Mouse (Mus musculus) erythroblast, embryonic 14.5 days (primary cell): ENCODE data around the gene Enoph1. TPM values are rescaled to one million over a fixed set of nuclear protein-coding genes. Genes with fewer than 3 reads are reported as not detected.

Source experiments
- H3K27me3 ChIP-seq: 2 replicates; pipeline ENCODE4 v1.6.1; 2012; ENCODE audit warnings: inconsistent platforms; ENCODE audit not compliant: control insufficient read depth
- H3K36me3 ChIP-seq: 2 replicates; pipeline ENCODE4 v1.6.1; 2012; ENCODE audit warnings: mild to moderate bottlenecking, inconsistent platforms; ENCODE audit not compliant: control insufficient read depth
- H3K4me1 ChIP-seq: 2 replicates; pipeline ENCODE4 v1.6.1; 2012; ENCODE audit warnings: inconsistent platforms; ENCODE audit not compliant: control insufficient read depth
- H3K4me3 ChIP-seq: replicated peaks from 2 replicates; pipeline ENCODE3; 2012; ENCODE audit warnings: moderate library complexity, mild to moderate bottlenecking, inconsistent platforms
- H3K9me3 ChIP-seq: 2 replicates; pipeline ENCODE4 v1.6.1; 2012; ENCODE audit warnings: low read length, inconsistent platforms, mixed read lengths; ENCODE audit not compliant: control insufficient read depth
- GATA1 ChIP-seq: IDR thresholded peaks from 2 replicates; pipeline ENCODE4 v1.6.1; 2012; ENCODE audit warnings: low read length, inconsistent platforms, mixed read lengths
- TAL1 ChIP-seq: IDR thresholded peaks from 3 replicates; pipeline ENCODE4 v1.6.1; 2012; ENCODE audit warnings: low read length, inconsistent platforms, mixed read lengths
- polyA plus RNA-seq: library from polyadenylated mRNA; stranded (reverse); fragments of >175 nt; gene quantifications from 2 replicates; pipeline ENCODE4 v1.2.3, GENCODE M21; 2012

The Enoph1 gene
- polyA plus RNA-seq, 1 experiment, result 0.55 TPM

DNA sequence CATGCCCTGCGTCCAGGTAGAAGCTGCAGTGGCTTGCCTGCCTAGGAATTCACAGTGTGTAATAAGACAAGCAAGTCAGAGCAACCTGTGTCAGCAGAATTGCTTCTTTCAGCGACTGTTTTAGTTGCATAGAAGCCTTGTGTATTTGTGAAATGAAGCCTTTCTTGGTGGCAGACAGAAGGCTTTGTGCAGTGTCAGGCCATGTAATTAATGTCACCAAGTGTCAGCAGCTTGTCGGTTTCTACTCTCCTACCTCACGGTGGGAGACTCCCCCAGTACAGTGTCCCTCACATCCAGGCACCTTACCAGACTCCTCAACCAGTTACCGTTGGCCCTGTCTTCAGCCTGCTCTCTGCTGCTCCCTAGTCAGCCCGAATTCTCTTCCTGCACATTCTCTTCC is 19.5 kb downstream of the Enoph1 start:
- TF ChIP-seq GATA1 (no peak), TAL1 (no peak)
- Histone ChIP-seq H3K4me1 (peaks cover 18% of the 10 kb centered on the region), H3K9me3 (no peaks in the 10 kb centered on the region), H3K27me3 (no peaks in the 10 kb centered on the region), H3K4me3 (no peak overlapping the region), H3K36me3 (peaks cover 44% of the 10 kb centered on the region)

DNA sequence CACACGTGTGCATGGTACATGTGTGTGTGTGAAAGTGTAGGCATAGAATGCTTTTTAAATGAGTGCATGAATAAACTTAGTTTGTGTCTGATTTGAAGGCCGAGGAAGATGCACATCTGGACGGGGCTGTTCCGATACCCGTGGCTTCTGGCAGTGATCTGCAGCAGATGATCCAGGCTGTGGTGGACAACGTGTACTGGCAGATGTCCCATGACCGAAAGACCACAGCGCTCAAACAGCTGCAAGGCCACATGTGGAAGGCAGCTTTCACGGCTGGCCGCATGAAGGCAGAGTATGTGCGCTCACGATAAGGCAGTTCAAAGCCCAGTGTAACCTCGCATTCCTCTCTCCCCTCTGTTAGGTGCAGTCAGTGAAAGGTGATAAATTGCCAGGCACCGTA is 21.1 kb downstream of the Enoph1 start:
- peaks cover 3% of the 10 kb centered on the region for H3K4me1 ChIP-seq
- no peaks in the 10 kb centered on the region for H3K27me3 ChIP-seq
- TF ChIP-seq GATA1 (no peak), TAL1 (no peak)
- peaks cover 55% of the 10 kb centered on the region for H3K36me3 ChIP-seq
- no peak overlapping the region for H3K4me3 ChIP-seq
- H3K9me3 ChIP-seq, result no peaks in the 10 kb centered on the region

- peaks cover 49% of the 10 kb centered on the region for H3K36me3 ChIP-seq
- no peaks in the 10 kb centered on the region for H3K27me3 ChIP-seq
- no peak for TF ChIP-seq TAL1
- TF ChIP-seq GATA1, result no peak
- no peak overlapping the region for H3K4me3 ChIP-seq
- no peaks in the 10 kb centered on the region for H3K4me1 ChIP-seq
- H3K9me3 ChIP-seq, result no peaks in the 10 kb centered on the region
Measured at GRCm38 (mm10) chr5:100067579-100067978, 27.8 kb downstream of the Enoph1 start.

DNA sequence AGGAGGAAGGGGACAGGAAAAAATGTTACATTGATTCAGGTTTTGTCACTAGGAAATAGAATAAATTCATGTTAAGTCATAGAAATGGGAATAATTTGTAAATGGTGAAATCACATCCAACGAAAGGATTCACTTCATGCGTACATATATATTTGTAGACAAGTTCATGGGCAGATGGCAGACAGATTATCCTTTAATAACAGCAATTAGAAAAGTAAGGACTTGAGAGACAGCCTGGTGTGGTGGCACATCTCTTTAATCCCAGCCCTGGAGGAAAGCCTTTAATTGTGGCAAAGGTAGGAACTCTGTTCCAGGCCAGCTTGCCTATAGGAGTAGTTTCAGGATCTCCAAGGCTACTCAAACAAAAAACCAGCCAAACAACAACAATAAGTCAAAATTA is 29.7 kb downstream of the Enoph1 start:
- Histone ChIP-seq H3K9me3 (no peaks in the 10 kb centered on the region), H3K4me3 (no peak overlapping the region), H3K4me1 (no peaks in the 10 kb centered on the region), H3K27me3 (no peaks in the 10 kb centered on the region), H3K36me3 (peaks cover 47% of the 10 kb centered on the region)
- TF ChIP-seq TAL1 (no peak), GATA1 (no peak)

DNA sequence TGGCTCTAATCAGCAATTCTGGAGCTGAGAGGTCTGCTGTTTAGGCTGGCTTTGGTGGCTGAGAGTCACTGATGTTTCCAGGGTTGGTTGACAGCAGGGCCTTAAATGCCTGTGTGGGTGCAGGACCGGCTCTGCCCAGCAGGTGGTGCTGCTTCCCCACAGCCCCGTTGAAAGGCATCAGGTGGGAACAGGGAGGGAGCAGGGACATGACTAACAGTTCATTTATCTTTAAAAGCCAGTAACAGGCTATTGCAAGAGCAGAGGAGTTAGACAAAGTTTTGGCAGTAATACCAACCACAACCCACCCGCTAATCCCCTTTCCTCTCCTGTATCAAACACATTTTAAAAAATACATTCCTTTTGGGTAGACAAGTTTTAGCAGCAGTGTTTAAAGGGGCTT is 30.5 kb downstream of the Enoph1 start:
- Histone ChIP-seq H3K36me3 (peaks cover 42% of the 10 kb centered on the region), H3K4me3 (no peak overlapping the region), H3K27me3 (no peaks in the 10 kb centered on the region), H3K4me1 (no peaks in the 10 kb centered on the region), H3K9me3 (no peaks in the 10 kb centered on the region)
- TF ChIP-seq GATA1, result no peak

DNA sequence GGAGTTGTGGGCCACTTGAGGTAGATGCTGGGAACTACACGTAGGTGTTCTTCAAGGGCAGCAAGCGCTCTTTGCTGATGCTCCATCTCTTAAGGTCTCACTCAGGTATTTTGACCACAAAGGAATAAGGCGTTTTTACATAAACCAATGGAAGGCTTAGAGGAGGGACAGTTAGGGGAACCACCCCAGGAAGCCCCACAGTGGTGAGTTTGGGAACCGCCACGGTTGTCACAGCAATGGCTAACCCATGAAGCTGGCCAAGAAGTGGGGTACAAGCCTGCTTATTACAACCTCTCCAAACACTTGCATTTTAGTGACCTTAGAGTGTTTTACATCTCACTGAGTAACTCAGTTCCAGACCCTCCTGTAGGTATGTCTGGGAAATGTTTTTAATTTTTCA is 31.8 kb downstream of the Enoph1 start:
- Histone ChIP-seq H3K36me3 (peaks cover 33% of the 10 kb centered on the region), H3K27me3 (no peaks in the 10 kb centered on the region), H3K4me1 (no peaks in the 10 kb centered on the region), H3K4me3 (no peak overlapping the region), H3K9me3 (no peaks in the 10 kb centered on the region)
- no peak for TF ChIP-seq GATA1
- TF ChIP-seq TAL1, result no peak

- peaks cover 23% of the 10 kb centered on the region for H3K36me3 ChIP-seq
- TF ChIP-seq TAL1 (no peak), GATA1 (no peak)
- H3K4me3 ChIP-seq, result no peak overlapping the region
- no peaks in the 10 kb centered on the region for H3K27me3 ChIP-seq
- no peaks in the 10 kb centered on the region for H3K4me1 ChIP-seq
- H3K9me3 ChIP-seq, result no peaks in the 10 kb centered on the region
Measured at GRCm38 (mm10) chr5:100072557-100072956, 32.8 kb downstream of the Enoph1 start.

DNA sequence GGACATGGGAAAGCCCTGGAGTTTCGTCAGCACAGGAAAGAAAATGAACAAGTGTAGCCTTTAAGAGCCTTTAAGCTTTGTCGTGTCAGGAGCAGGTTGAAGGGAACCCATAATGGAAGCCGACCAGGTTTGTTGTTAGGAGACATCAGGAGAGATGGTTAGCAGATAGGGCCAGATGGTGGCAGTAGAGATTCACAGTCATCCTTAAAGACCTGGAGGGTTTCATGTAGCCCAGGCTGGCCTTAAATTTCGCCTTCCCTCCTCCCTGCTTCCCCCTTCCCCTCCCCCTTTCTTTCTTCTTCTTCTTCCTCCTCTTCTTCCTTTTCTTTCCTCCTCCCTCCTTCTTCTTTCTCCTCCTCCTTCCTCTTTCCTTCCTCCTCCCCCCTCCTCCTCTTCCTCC is 34.8 kb downstream of the Enoph1 start:
- no peak for TF ChIP-seq TAL1
- no peak for TF ChIP-seq GATA1
- Histone ChIP-seq H3K27me3 (no peaks in the 10 kb centered on the region), H3K4me1 (peaks cover 7% of the 10 kb centered on the region), H3K36me3 (peaks cover 11% of the 10 kb centered on the region), H3K9me3 (no peaks in the 10 kb centered on the region), H3K4me3 (no peak overlapping the region)

GRCm38 (mm10) chr5:100079040-100079930 is 39.5 kb downstream of the Enoph1 start:
- Histone ChIP-seq H3K4me3 (peak overlapping the region; percentile 34), H3K27me3 (no peaks in the 10 kb centered on the region; the same call in 1 of the 2 replicates), H3K4me1 (peaks cover 10% of the 10 kb centered on the region), H3K36me3 (no peaks in the 10 kb centered on the region), H3K9me3 (no peaks in the 10 kb centered on the region)
- TF ChIP-seq TAL1 (no peak), GATA1 (no peak)
